Mouse (Mus musculus) heart, postnatal 10 days (tissue): ENCODE measurements around the gene Syne1. TPM values are rescaled to one million over a fixed set of nuclear protein-coding genes. Genes with fewer than 3 reads are reported as not detected.
"Not testable (repeated sequence)": the region's sequence is repeated elsewhere in the genome, so short reads cannot be mapped to it uniquely, and the experiment has no call there.

Experiments
- DNase-seq, 2 experiments: peaks; one replicate each; pipeline ENCODE4 v3.0.0; 2021
- intact Hi-C: fragments of 180-260 bp; cut with DNase I; formaldehyde crosslinking; loops from one replicate; pipeline ENCODE4 v1.15.1; 2025
- total RNA-seq, 2 experiments: library from RNA; stranded (reverse); gene quantifications; 2 replicates each; pipeline ENCODE4 v1.2.3; 2021

Gene Syne1
- total RNA-seq, 2 experiments from 2014 or later = 76.4 to 85.9 TPM

GRCm38 (mm10) chr10:5522904-5523303, 28.4 kb downstream of the Syne1 start:
- intact Hi-C loops = no loop called here

GRCm38 (mm10) chr10:5522276-5522675, 29.0 kb downstream of the Syne1 start:
- intact Hi-C loops = no loop called here

More at GRCm38 (mm10) chr10:5522904-5523303, 28.4 kb downstream of the Syne1 start:
- DNase-seq = no peak

DNA sequence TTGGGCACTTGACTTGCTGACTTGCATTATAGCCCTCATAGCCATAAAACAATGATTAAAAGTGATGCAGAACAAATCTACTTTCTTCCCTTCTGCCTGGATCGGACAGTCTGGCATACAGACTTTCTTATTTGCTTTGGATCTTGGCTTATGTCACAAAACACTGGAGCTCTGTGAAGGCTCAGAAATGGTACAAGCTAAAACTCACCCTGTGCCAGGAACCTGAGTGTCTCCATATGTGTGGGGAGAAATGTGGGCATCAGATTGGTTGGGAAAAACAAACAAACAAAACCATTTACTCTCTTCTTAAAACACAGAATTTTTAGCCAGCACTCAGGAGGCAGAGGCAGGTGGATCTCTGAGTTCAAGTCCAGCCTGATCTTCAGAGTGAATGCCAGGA, 30.6 kb downstream of the Syne1 start:
- DNase-seq = no peak
- intact Hi-C loops = no loop called here

More at GRCm38 (mm10) chr10:5522276-5522675, 29.0 kb downstream of the Syne1 start:
- DNase-seq = no peak

GRCm38 (mm10) chr10:5515330-5515729, 36.0 kb downstream of the Syne1 start:
- DNase-seq = no peak
- intact Hi-C loops = no loop called here

- DNase-seq = no peak
- intact Hi-C loops = loop anchor here (5.0 kb wide), 1 partner anchor 78 kb away; the partner anchor contains the start of gene Myct1
Measured at GRCm38 (mm10) chr10:5514134-5514533, 37.1 kb downstream of the Syne1 start.

GRCm38 (mm10) chr10:5512285-5512684, 39.0 kb downstream of the Syne1 start:
- DNase-seq = peak; percentile 21 to 22
- intact Hi-C loops = loop anchor here (1.0 to 5.0 kb wide), 2 partner anchors 42 to 80 kb away; partner anchors contain the start of gene Myct1

GRCm38 (mm10) chr10:5511403-5511802, 39.9 kb downstream of the Syne1 start:
- intact Hi-C loops = loop anchor here (5.0 kb wide), 1 partner anchor 81 kb away; the partner anchor contains the start of gene Myct1
- no peak for DNase-seq

GRCm38 (mm10) chr10:5507478-5507877, 43.8 kb downstream of the Syne1 start:
- intact Hi-C loops = no loop called here
- no peak for DNase-seq

GRCm38 (mm10) chr10:5504761-5505160, 46.5 kb downstream of the Syne1 start:
- intact Hi-C loops = no loop called here
- no peak for DNase-seq

DNA sequence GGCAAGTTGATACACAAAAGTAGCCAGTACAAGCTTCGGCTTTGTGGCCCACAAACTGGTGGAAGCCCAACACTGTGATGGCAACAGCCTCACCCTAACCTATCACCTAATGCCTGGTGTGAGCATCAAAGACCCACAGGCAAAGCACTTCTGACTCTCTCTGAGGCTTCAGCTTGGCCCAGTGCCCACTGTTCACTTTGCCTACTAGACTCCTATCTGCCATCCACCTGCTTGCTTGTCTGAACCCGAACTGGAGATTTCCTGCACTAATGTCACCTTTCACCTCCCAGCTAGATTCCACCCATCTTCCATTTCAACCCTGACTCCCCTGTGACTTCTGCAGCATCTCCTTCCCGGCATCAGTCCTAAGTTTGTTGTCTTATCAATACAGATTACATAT, 47.4 kb downstream of the Syne1 start:
- no peak for DNase-seq
- intact Hi-C loops = no loop called here

DNA sequence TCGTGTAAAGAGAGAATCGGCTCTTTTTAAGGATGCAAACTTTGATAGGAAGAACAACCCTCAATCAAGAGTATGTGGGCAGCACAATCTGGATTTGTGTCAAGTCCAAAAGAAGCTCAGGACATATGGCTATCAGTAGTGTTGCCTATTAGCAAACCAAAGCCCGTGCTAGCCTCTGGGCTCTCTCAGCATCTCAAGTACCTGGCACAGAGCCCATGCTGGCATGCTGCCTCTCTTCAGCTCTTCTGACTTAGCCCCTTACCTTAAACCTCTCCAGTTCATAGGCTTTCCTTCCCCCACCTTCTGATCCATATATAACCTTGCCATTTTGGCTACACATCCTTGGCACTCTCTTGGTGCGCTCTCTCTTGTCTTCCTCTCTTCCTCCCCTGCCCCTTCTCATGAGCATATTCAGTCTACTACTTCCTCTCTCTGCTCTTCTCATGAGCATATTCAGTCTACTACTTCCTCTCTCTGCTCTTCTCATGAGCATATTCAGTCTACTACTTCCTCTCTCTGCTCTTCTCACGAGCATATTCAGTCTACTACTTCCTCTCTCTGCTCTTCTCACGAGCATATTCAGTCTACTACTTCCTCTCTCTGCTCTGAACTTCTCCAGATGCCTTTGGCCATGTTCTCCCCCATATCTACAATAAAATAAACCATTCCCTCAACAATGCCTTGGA, 51.5 kb downstream of the Syne1 start:
- intact Hi-C loops, DNase-seq: not testable (repeated sequence)

- intact Hi-C loops = no loop called here
- DNase-seq = no peak
Measured at GRCm38 (mm10) chr10:5497859-5498258, 53.4 kb downstream of the Syne1 start.

DNA sequence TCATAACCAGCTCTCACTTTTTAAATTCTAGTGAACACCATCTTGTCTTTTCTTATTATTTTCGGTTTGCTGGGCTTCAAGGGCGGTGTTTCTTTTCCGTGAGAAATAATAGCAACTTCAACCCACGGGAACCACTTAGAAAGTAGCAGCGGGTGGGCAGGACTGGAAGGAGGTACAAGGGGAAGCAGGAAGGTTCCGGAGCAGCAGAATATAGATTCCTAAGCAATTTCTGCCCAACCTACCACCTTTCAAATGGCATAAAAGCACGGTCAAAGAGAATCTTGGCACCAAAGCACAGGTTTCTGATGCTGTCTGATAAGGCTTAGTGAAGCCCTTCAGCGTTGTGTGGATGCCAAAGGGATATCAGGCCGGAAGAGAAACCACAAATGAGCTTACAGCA, 60.2 kb downstream of the Syne1 start:
- intact Hi-C loops = no loop called here
- DNase-seq = no peak

- intact Hi-C loops = no loop called here
- peak in 1 of 2 experiments; percentile 22 for DNase-seq
Measured at GRCm38 (mm10) chr10:5490029-5490428, 61.3 kb downstream of the Syne1 start.

DNA sequence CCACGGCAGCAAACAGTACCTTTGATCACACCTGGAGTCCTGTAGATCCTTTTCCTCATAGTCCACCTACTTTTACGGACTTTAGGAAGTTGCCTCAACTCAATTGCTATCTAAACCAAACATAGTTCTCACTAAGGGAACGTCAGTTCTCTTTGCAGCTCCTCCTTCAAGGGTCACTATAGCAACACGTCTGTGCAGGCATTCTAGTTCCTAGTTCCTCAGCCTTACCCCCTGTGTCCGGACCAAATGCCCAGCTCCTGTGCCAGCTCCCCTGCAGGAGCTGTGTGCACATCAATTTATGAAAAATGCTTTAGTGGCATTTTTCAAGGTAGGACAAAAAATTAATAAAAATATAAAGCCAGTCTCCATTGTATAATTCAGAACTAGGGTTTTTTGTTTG, 63.2 kb downstream of the Syne1 start:
- intact Hi-C loops = no loop called here
- no peak for DNase-seq

DNA sequence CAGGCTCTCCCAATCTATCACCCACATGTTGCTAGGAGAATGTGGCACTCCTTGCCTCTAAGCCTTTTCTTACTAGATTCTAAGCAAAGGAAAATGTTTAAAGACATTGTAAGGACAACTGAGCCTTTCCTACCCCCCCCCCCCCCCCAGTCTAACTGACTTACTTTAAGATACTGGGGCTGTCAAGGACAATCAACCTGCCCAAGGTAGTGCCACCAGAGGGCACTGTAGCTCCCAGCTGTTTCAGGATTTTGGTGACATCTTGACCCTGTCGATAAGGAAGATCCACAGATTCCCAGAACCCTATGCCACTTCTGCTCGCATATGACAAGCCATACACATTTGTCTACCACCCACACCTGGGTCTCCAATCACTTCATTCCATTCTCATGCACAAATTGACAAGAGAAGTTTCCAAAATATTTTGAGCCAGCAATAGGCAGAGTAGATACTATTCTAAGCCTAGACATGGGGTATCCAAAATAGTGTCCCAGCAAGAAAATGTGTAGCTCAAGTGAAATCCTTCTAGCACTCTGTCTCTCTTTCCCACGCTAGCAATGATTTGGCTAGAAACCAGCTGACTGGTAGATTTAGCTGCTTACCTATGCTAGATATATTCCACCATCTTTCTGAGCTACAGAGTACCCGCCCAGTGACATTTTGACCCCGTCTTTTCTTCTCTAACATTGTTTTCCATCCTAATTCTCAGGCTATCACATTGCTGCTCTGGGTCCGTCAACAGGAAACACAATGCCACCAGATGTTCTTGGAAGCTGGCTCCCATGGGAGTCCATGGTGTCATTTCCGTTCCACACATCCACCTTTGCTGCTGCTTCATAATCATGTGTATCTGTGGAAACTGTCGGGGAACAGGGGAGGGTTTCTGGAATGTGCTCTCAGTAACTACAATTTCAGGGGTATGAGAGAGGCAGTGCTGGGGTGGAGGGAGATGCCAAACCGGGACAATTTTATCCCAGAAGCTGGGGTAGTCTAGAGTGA, 70.4 kb downstream of the Syne1 start:
- intact Hi-C loops = loop anchor here (1.0 to 5.0 kb wide), 3 partner anchors 74 to 306 kb away; no protein-coding TSS in a partner anchor
- peak in 1 of 2 experiments; percentile 15 for DNase-seq

GRCm38 (mm10) chr10:5480097-5480496, 71.2 kb downstream of the Syne1 start:
- intact Hi-C loops = loop anchor here (1.0 to 5.0 kb wide), 3 partner anchors 75 to 307 kb away; no protein-coding TSS in a partner anchor
- peak; percentile 45 to 61 for DNase-seq

GRCm38 (mm10) chr10:5468638-5469037, 82.6 kb downstream of the Syne1 start:
- intact Hi-C loops = no loop called here

GRCm38 (mm10) chr10:5453830-5454229, 97.5 kb downstream of the Syne1 start:
- intact Hi-C loops = no loop called here
- DNase-seq = no peak

More at GRCm38 (mm10) chr10:5468638-5469037, 82.6 kb downstream of the Syne1 start:
- DNase-seq = no peak

- no peak for DNase-seq
- intact Hi-C loops = no loop called here
Measured at GRCm38 (mm10) chr10:5449944-5450343, 101.3 kb downstream of the Syne1 start.
